Mouse (Mus musculus) adrenal gland, adult (tissue): ENCODE measurements around the gene Ttc28.

Experiments
- DNase-seq, 2 experiments: peaks; one replicate each; pipeline ENCODE4 v3.0.0; 2022 to 2023; ENCODE audit warnings: low spot score in 1 of 2; ENCODE audit not compliant: inconsistent age in 2 of 2

The Ttc28 gene

GRCm38 (mm10) chr5:111046359-111046758, 166.8 kb downstream of the Ttc28 start:
- no peak for DNase-seq

- DNase-seq: no peak
Observed at GRCm38 (mm10) chr5:111046841-111047476, 167.4 kb downstream of the Ttc28 start.

GRCm38 (mm10) chr5:111048036-111048435, 168.4 kb downstream of the Ttc28 start:
- DNase-seq: peak in 1 of 2 experiments; percentile 43

- DNase-seq: no peak
Observed at GRCm38 (mm10) chr5:111049584-111049983, 170.0 kb downstream of the Ttc28 start.

GRCm38 (mm10) chr5:111050135-111050534, 170.5 kb downstream of the Ttc28 start:
- DNase-seq: no peak

- no peak for DNase-seq
Observed at GRCm38 (mm10) chr5:111054380-111054779, 174.8 kb downstream of the Ttc28 start.

GRCm38 (mm10) chr5:111054848-111055428, 175.3 kb downstream of the Ttc28 start:
- no peak for DNase-seq

GRCm38 (mm10) chr5:111055507-111055906, 175.9 kb downstream of the Ttc28 start:
- DNase-seq: no peak

- DNase-seq: peak in 1 of 2 experiments; percentile 49
Observed at GRCm38 (mm10) chr5:111057084-111057483, 177.5 kb downstream of the Ttc28 start.

GRCm38 (mm10) chr5:111058401-111059139, 179.0 kb downstream of the Ttc28 start:
- DNase-seq: no peak

GRCm38 (mm10) chr5:111059140-111059921, 179.7 kb downstream of the Ttc28 start:
- DNase-seq: peak; percentile 37 to 69

GRCm38 (mm10) chr5:111060246-111060745, 180.7 kb downstream of the Ttc28 start:
- no peak for DNase-seq

- DNase-seq: no peak
Observed at GRCm38 (mm10) chr5:111063155-111063554, 183.6 kb downstream of the Ttc28 start.

- no peak for DNase-seq
Observed at GRCm38 (mm10) chr5:111063991-111064390, 184.4 kb downstream of the Ttc28 start.

- DNase-seq: peak; percentile 38 to 55
Observed at GRCm38 (mm10) chr5:111065770-111066169, 186.2 kb downstream of the Ttc28 start.

- DNase-seq: no peak
Observed at GRCm38 (mm10) chr5:111069503-111069902, 189.9 kb downstream of the Ttc28 start.

GRCm38 (mm10) chr5:111069931-111070330, 190.3 kb downstream of the Ttc28 start:
- no peak for DNase-seq

- DNase-seq: no peak
Observed at GRCm38 (mm10) chr5:111070361-111070760, 190.8 kb downstream of the Ttc28 start.

- DNase-seq: peak in 1 of 2 experiments; percentile 44
Observed at GRCm38 (mm10) chr5:111073316-111073736, 193.7 kb downstream of the Ttc28 start.

- DNase-seq: no peak
Observed at GRCm38 (mm10) chr5:111074050-111074449, 194.4 kb downstream of the Ttc28 start.

GRCm38 (mm10) chr5:111075841-111076240, 196.2 kb downstream of the Ttc28 start:
- peak; percentile 68 to 84 for DNase-seq
